Comparison of ENCODE assay signal across 11 mouse cellular contexts in the genomic region with DNA sequence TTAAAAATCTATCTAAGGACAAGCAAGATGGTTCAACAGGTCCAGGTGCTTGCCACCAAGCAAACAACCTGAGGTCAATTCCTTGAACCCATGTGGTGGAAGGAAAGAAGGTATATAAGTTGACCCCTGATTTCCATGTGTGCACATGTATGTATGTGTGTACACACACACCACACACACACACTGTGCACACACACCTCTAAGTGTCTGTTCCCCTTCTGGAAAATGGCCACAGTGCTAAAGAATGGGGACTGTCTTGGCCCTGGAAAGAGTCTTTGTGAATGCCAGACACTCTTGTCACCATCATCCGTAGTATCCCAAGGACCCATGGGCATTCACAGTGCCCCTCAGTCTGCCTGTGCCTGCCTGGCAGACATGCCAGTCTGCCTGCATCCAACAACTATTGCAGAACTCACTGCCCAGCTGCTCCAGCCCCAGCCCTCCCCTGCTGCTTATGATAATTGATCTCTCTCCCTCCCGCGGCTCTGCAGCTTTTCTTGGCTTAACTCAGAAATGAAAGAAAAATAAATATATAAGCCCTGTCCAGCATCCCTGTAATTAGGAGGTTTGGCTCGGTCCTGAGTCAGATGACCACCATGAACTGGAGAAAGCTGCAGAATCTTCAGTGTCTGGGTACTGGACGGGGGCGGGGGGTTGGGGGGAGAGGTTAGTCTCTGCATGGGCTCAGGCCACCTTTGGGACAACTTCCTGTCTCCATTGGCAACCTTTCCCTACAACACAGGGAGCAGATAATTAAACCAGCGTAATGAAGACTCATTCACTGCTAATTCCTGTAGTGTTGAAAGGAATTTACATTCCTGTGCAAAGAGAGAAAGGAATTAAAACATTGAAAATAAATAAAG.
DNase-seq lines count a peak whose midpoint lies in the region; ATAC-seq lines count a peak whose summit lies in the region.
"Had no signal": no experiment of that assay in that cellular context is flagged by ENCODE, and none has a peak within 500 bp of the region (broad histone marks: within the 10 kb centered on the region; RNA-seq: fewer than 3 reads in every experiment).

No protein-coding gene starts in this region.

- no peaks in the 10 kb centered on the region for H3K36me3 ChIP-seq in hindbrain, embryonic 16.5 days (ENCODE audit: control insufficient read depth, insufficient read depth, low read length)
- H3K36me3 ChIP-seq: heart, embryonic 15.5 days had no signal

- H3K4me2 ChIP-seq in hindbrain, embryonic 16.5 days (ENCODE audit: low read length): peak overlapping the region; percentile 28; the same call in 1 of the 2 replicates
- H3K4me2 ChIP-seq: heart, embryonic 15.5 days had no signal

- H3K9ac ChIP-seq in hindbrain, embryonic 16.5 days (ENCODE audit: low read depth, low read length): 0 out of 2 replicates have a peak overlapping the region, but pooled peaks have one; percentile 4
- H3K9ac ChIP-seq: heart, embryonic 15.5 days had no signal

- H3K4me1 ChIP-seq in hindbrain, embryonic 16.5 days (ENCODE audit: control insufficient read depth, insufficient read depth, low read depth, low read length): peaks cover 33% of the 10 kb centered on the region
- H3K4me1 ChIP-seq: heart, embryonic 15.5 days had no signal

- H3K27me3 ChIP-seq in hindbrain, embryonic 16.5 days (replicated peaks; ENCODE audit: control insufficient read depth, insufficient read depth, low read length): peaks cover 2% of the 10 kb centered on the region; the same call in 1 of the 2 replicates

- peak; percentile 64 to 80 for DNase-seq in cerebellum, postnatal 10 days
- DNase-seq in right cerebral cortex, postnatal 10 days (ENCODE audit: low spot score in 2 of 2): peak; percentile 64 to 69
- no peak for DNase-seq in right cerebral cortex, adult 18-20 months
- DNase-seq in c-Kit-positive CD71-positive TER-119-positive erythroid progenitor cells, embryonic 14.5 days (ENCODE audit: low spot score): no peak
- no peak for DNase-seq in urinary bladder, postnatal 36 days (ENCODE audit: low spot score in 2 of 2)
- DNase-seq: adrenal gland, postnatal 36 days; lung, adult 18-20 months had no signal

- H3K4me3 ChIP-seq in hindbrain, embryonic 16.5 days (ENCODE audit: low read length): no peak overlapping the region
- H3K4me3 ChIP-seq: heart, embryonic 15.5 days had no signal

- WGBS in hindbrain, embryonic 16.5 days: 6% methylated on average over 7 of the region's 7 CpGs

- ATAC-seq in cerebellum, adult (ENCODE audit: insufficient number of reproducible peaks, low FRiP score, low TSS enrichment): no peak
- ATAC-seq in hindbrain, embryonic 16.5 days: peak; percentile 83
- no peak for ATAC-seq in monocyte, adult 5-6 weeks (replicated peaks; ENCODE audit: insufficient number of reproducible peaks, low FRiP score, low TSS enrichment, poor library complexity, severe bottlenecking)

- peak overlapping the region; percentile 48 for H3K27ac ChIP-seq in hindbrain, embryonic 16.5 days (ENCODE audit: low read depth, low read length)
- H3K27ac ChIP-seq: heart, embryonic 15.5 days had no signal

- H3K9me3 ChIP-seq in hindbrain, embryonic 16.5 days (ENCODE audit: control insufficient read depth, low read length): no peaks in the 10 kb centered on the region
- H3K9me3 ChIP-seq: heart, embryonic 15.5 days had no signal

Comparison
In these comparisons a context has a peak if more than half of its experiments do, and no peak if none do; other contexts are left out.
1. DNase-seq: peak in cerebellum, postnatal 10 days (2 of 2) and right cerebral cortex, postnatal 10 days (2 of 2); none in right cerebral cortex, adult 18-20 months (single experiment), c-Kit-positive CD71-positive TER-119-positive erythroid progenitor cells, embryonic 14.5 days (single experiment) and urinary bladder, postnatal 36 days (0 of 2).